Mouse (Mus musculus) E14TG2a.4 (cell line): ENCODE measurements around the gene Large2.

ENCODE experiments used
- CTCF ChIP-seq: conservative IDR thresholded peaks from 2 replicates; pipeline ENCODE4 v1.5.1; 2014; ENCODE audit warnings: low read length
- NANOG ChIP-seq: IDR thresholded peaks from 2 replicates; pipeline ENCODE4 v1.6.1; 2014; ENCODE audit warnings: borderline replicate concordance, low read length, mixed read lengths
- POU5F1 ChIP-seq: IDR thresholded peaks from 2 replicates; pipeline ENCODE4 v1.6.1; 2014; ENCODE audit warnings: low read length, borderline replicate concordance

DNA sequence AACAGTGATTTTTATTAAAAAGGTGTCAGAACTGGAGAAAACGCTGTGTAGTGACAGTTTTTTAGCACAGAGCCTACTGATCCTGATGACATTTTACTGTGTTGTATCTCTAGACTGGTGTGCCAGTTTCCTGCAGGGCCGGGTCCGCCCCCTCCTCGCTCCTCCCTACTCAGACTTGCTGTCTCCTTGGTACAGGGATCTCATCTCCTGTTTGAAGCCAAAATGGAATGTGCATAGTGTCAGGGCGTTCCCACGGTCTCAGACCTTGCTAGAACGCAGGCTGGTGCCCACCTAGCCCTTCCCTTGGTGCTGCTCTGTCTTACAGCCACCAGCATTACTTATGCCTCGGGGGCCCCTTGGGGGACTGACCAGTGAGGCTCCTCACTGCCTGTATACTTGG is 12.9 kb downstream of the Large2 start:
- TF ChIP-seq CTCF (no peak), NANOG (no peak), POU5F1 (no peak)
